Mouse (Mus musculus): ENCODE data around the gene Casc1.
"Not testable (repeated sequence)": the region's sequence is repeated elsewhere in the genome, so short reads cannot be mapped to it uniquely, and the experiment has no call there.

Gene Casc1

GRCm38 (mm10) chr6:145135804-145136203 is 75.0 kb downstream of the Casc1 start:
- DNase-seq, result no peak

DNA sequence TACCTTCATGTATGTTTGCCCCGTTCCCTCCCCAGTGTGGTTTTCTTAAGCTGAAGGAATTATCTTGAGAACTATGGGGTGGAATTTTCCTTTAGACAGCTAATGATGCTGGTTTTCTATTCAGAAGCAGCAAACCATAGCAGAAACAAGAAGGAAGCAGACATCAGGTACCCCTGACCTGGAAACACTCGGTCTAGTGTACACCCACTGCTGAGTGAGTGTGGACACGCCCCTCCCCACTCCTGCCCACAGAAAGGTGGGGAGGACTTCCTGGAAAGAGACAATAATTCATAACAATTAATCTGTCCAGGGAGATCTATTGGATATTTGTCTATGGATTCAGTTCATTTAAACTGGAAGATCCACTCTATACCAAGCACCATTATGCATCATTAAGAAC is 75.5 kb downstream of the Casc1 start:
- DNase-seq, result no peak

- DNase-seq, result not testable (repeated sequence)
Observed at GRCm38 (mm10) chr6:145132969-145133368, 77.8 kb downstream of the Casc1 start.

DNA sequence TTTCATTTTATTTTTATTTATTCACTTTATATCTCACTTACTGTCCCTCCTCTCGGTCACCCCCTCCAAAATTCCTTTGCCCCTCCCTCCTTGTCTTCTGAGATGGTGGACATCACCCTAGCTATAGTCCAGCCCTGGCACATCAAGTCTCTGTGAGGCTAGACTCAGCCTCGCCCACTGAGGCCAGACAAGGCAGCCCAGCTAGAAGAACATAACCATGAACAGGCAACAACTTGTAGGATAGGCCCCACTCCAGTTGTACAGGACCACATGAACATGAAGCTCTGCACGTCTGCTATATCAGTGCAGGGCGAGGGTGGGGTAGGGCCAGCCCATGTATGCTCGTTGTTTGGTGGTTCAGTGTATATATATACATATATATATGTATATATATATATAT is 78.8 kb downstream of the Casc1 start:
- DNase-seq, result no peak

DNA sequence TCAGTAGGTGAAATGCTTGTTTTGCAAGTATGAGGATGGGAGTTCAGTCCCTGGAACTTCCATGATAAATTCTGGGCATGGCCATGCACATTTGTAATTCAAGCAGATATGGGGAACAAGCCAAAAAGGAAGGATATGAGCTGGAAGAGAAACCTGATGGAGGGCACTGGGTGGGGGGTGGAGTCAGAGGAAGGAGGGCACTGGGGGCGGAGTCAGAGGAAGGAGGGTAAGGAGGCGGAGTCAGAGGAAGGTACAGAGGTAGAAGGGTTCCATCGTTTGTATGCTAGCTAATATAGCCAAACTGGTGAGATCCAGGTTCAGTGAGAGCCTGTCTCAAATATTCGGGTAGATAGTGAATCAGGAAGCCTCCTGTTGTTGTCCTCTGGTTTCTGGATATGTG is 81.2 kb downstream of the Casc1 start:
- DNase-seq, result no peak

GRCm38 (mm10) chr6:145127652-145128051 is 83.2 kb downstream of the Casc1 start:
- no peak for DNase-seq

DNA sequence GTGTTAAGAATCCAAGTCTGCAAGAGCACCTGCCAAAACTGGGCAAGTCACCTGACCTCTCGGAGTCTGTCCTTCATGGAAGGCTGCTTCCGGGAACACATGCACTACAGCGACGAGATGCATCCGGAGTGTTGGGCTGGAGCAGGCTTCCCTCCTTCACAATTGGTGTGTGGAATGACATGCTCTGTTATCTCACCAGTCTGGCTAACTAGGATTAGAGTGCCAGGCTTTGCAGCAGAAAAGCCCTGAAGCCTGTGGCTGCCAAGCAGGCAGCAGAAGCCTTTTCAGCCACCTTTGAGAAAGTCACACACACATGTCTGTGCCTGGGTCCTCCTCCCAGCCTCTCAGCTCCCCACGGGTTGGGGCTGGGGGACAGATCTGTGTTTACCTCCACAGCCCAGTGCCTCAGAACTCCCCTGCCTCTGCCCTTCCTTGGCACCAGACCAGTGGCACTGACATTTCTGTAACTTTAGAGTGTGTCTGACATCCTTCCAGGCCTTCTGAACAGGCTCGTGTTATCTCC is 85.2 kb downstream of the Casc1 start:
- no peak for DNase-seq
